Mouse (Mus musculus) left cerebral cortex, adult 8-10 months (tissue): Measurements from ENCODE around the gene Slc25a22. TPM values are rescaled to one million over a fixed set of nuclear protein-coding genes. Genes with fewer than 3 reads are reported as not detected.

Source experiments
- DNase-seq, 2 experiments: peaks; one replicate each; pipeline ENCODE4 v3.0.0; 2022; ENCODE audit warnings: low spot score in 2 of 2
- total RNA-seq, 4 experiments: library from RNA; stranded (reverse); gene quantifications; 2 replicates each; pipeline ENCODE4 v1.2.4; 2022

Slc25a22 gene
- total RNA-seq, 4 experiments from 2014 or later, result 245 to 266 (median 253) TPM

GRCm38 (mm10) chr7:141472763-141473162, 35.1 kb upstream of the Slc25a22 start:
- no peak for DNase-seq

- DNase-seq, result no peak
These were observed 34.5 kb upstream of the Slc25a22 start for GRCm38 (mm10) chr7:141472226-141472625.

- DNase-seq, result no peak
These were observed 33.5 kb upstream of the Slc25a22 start for GRCm38 (mm10) chr7:141471236-141471635.

GRCm38 (mm10) chr7:141470637-141470944, 32.9 kb upstream of the Slc25a22 start:
- DNase-seq, result no peak

GRCm38 (mm10) chr7:141469901-141470636, 32.4 kb upstream of the Slc25a22 start:
- no peak for DNase-seq

- no peak for DNase-seq
These were observed 31.7 kb upstream of the Slc25a22 start for GRCm38 (mm10) chr7:141469352-141469751.

GRCm38 (mm10) chr7:141468522-141469211, 31.0 kb upstream of the Slc25a22 start:
- DNase-seq, result no peak

GRCm38 (mm10) chr7:141468164-141468521, 30.5 kb upstream of the Slc25a22 start:
- DNase-seq, result no peak

GRCm38 (mm10) chr7:141467230-141468030, 29.7 kb upstream of the Slc25a22 start, which contains the start of gene Cd151:
Gene Cd151 (plus strand): TSS chr7:141467392.
- peak; percentile 46 to 66 for DNase-seq

- no peak for DNase-seq
These were observed 29.0 kb upstream of the Slc25a22 start for GRCm38 (mm10) chr7:141466607-141467148.

GRCm38 (mm10) chr7:141466045-141466394, 28.3 kb upstream of the Slc25a22 start:
- no peak for DNase-seq

GRCm38 (mm10) chr7:141465388-141466044, 27.8 kb upstream of the Slc25a22 start:
- no peak for DNase-seq

GRCm38 (mm10) chr7:141464603-141465201, 27.0 kb upstream of the Slc25a22 start:
- no peak for DNase-seq

- no peak for DNase-seq
These were observed 26.3 kb upstream of the Slc25a22 start for GRCm38 (mm10) chr7:141463824-141464602.

GRCm38 (mm10) chr7:141462333-141462821, 24.7 kb upstream of the Slc25a22 start:
- DNase-seq, result no peak

- no peak for DNase-seq
These were observed 24.0 kb upstream of the Slc25a22 start for GRCm38 (mm10) chr7:141461521-141462332.

GRCm38 (mm10) chr7:141460391-141461113, 22.9 kb upstream of the Slc25a22 start, which contains the start of gene Cracr2b:
Gene Cracr2b (plus strand): TSS chr7:141461094.
- no peak for DNase-seq

- no peak for DNase-seq
These were observed 22.3 kb upstream of the Slc25a22 start for GRCm38 (mm10) chr7:141460001-141460390.
